Comparison of ENCODE assay signal across 19 mouse cellular contexts in genomic region chr7:23968044-23968443, GRCm38 (mm10). TPM values are rescaled to one million over a fixed set of nuclear protein-coding genes. Genes with fewer than 3 reads are reported as not detected.
DNase-seq lines count a peak whose midpoint lies in the region; ATAC-seq and TF ChIP-seq lines count a peak whose summit lies in the region.
"Not testable (repeated sequence)": the region's sequence is repeated elsewhere in the genome, so short reads cannot be mapped to it uniquely, and the experiment has no call there.
"Had no signal": no experiment of that assay in that cellular context is flagged by ENCODE, and none has a peak within 500 bp of the region (broad histone marks: within the 10 kb centered on the region; RNA-seq: fewer than 3 reads in every experiment).

No protein-coding gene starts in this region.

- intact Hi-C loops in heart, postnatal 36 days (cut with DNase I) = loop anchor here (5.0 to 10.0 kb wide), 2 partner anchors 257 to 329 kb away; no protein-coding TSS in a partner anchor

- ATAC-seq in stomach, postnatal 0 days (ENCODE audit: low FRiP score, low TSS enrichment) = not testable (repeated sequence)

- not testable (repeated sequence) for H3K36me3 ChIP-seq in stomach, postnatal 0 days (ENCODE audit: control insufficient read depth, insufficient read depth, low read length)

- H3K27me3 ChIP-seq in stomach, postnatal 0 days (ENCODE audit: control insufficient read depth, insufficient read depth, low read length) = not testable (repeated sequence)

- not testable (repeated sequence) for H3K4me3 ChIP-seq in stomach, postnatal 0 days (ENCODE audit: low read depth, low read length)

- not testable (repeated sequence) for H3K9ac ChIP-seq in stomach, postnatal 0 days (ENCODE audit: low read length)

- H3K27ac ChIP-seq in stomach, postnatal 0 days (replicated peaks) = not testable (repeated sequence)

- not testable (repeated sequence) for H3K4me2 ChIP-seq in stomach, postnatal 0 days (replicated peaks; ENCODE audit: low read depth)

- not testable (repeated sequence) for H3K4me1 ChIP-seq in stomach, postnatal 0 days (replicated peaks; ENCODE audit: control insufficient read depth, insufficient read depth)

- peak; percentile 61 for TF ChIP-seq CTCF in stomach, postnatal 0 days (IDR thresholded peaks at IDR 0.05; ENCODE audit: low read depth)

- DNase-seq in 416B (ENCODE audit: low read depth) = peak; percentile 36
- peak; percentile 14 to 65 for DNase-seq in adrenal gland, adult (ENCODE audit: inconsistent age in 2 of 2, low spot score in 1 of 2)
- peak; percentile 27 for DNase-seq in cerebellum, adult 9-10 months
- peak; percentile 3 to 11 for DNase-seq in heart, postnatal 36 days
- peak; percentile 30 for DNase-seq in kidney, postnatal 10 days
- DNase-seq in left cerebral cortex, adult 11 months (ENCODE audit: low spot score) = peak; percentile 4
- peak; percentile 6 for DNase-seq in lung, postnatal 14 days
- not testable (repeated sequence) for DNase-seq in stomach, postnatal 0 days (ENCODE audit: low spot score)

- 41% methylated on average over 3 of the region's 3 CpGs for WGBS in stomach, postnatal 0 days

- not testable (repeated sequence) for TF ChIP-seq EP300 in stomach, postnatal 0 days (optimal IDR thresholded peaks at IDR 0.05)

- H3K9me3 ChIP-seq in stomach, postnatal 0 days (ENCODE audit: control insufficient read depth, low read length) = not testable (repeated sequence)

RNA-seq across cellular contexts. Expression of gene Vmn1r181, which starts 6.4 kb away (rescaled TPM):
- not detected for total RNA-seq in heart, postnatal 36 days (2021)
- 0.04 TPM in 1 of 2 replicates, not detected in the other for polyA plus RNA-seq in stomach, postnatal 0 days (2015; fragmentation: Nextera tagmentation; extraction: Ambion mirVana)
- total RNA-seq: adrenal gland, postnatal 25 days; granulocyte monocyte progenitor cell, adult 5-6 weeks; layer of hippocampus, adult 8-10 months had no signal
- polyA plus RNA-seq: C2C12; embryonic facial prominence, embryonic 12.5 days; forebrain, embryonic 10.5 days; heart, postnatal 0 days; limb, embryonic 15.5 days; lung, embryonic 16.5 days; midbrain, embryonic 11.5 days had no signal

RNA-seq across cellular contexts. Expression of gene Vmn1r180, which starts 17.6 kb away (rescaled TPM):
- total RNA-seq in heart, postnatal 36 days (2021) = not detected
- not detected in 2 replicates for polyA plus RNA-seq in stomach, postnatal 0 days (2015; fragmentation: Nextera tagmentation; extraction: Ambion mirVana)
- total RNA-seq: adrenal gland, postnatal 25 days; granulocyte monocyte progenitor cell, adult 5-6 weeks; layer of hippocampus, adult 8-10 months had no signal
- polyA plus RNA-seq: C2C12; embryonic facial prominence, embryonic 12.5 days; forebrain, embryonic 10.5 days; heart, postnatal 0 days; limb, embryonic 15.5 days; lung, embryonic 16.5 days; midbrain, embryonic 11.5 days; testis, adult 2 months had no signal

RNA-seq across cellular contexts. Expression of gene V1rd19, which starts 33.4 kb away (rescaled TPM):
- not detected for total RNA-seq in heart, postnatal 36 days (2021)
- polyA plus RNA-seq in stomach, postnatal 0 days (2015; fragmentation: Nextera tagmentation; extraction: Ambion mirVana) = not detected in 2 replicates
- total RNA-seq: adrenal gland, postnatal 25 days; granulocyte monocyte progenitor cell, adult 5-6 weeks; layer of hippocampus, adult 8-10 months had no signal
- polyA plus RNA-seq: C2C12; embryonic facial prominence, embryonic 12.5 days; forebrain, embryonic 10.5 days; heart, postnatal 0 days; limb, embryonic 15.5 days; lung, embryonic 16.5 days; midbrain, embryonic 11.5 days had no signal

RNA-seq across cellular contexts. Expression of gene Vmn1r179, which starts 41.3 kb away (rescaled TPM):
- total RNA-seq in heart, postnatal 36 days (2021) = not detected
- polyA plus RNA-seq in stomach, postnatal 0 days (2015; fragmentation: Nextera tagmentation; extraction: Ambion mirVana) = 0.02 TPM in 1 of 2 replicates, not detected in the other
- total RNA-seq: adrenal gland, postnatal 25 days; granulocyte monocyte progenitor cell, adult 5-6 weeks; layer of hippocampus, adult 8-10 months had no signal
- polyA plus RNA-seq: C2C12; embryonic facial prominence, embryonic 12.5 days; forebrain, embryonic 10.5 days; heart, postnatal 0 days; limb, embryonic 15.5 days; lung, embryonic 16.5 days; midbrain, embryonic 11.5 days; testis, adult 2 months had no signal
